Comparison of ENCODE assay signal across 8 mouse cellular contexts in the genomic region with DNA sequence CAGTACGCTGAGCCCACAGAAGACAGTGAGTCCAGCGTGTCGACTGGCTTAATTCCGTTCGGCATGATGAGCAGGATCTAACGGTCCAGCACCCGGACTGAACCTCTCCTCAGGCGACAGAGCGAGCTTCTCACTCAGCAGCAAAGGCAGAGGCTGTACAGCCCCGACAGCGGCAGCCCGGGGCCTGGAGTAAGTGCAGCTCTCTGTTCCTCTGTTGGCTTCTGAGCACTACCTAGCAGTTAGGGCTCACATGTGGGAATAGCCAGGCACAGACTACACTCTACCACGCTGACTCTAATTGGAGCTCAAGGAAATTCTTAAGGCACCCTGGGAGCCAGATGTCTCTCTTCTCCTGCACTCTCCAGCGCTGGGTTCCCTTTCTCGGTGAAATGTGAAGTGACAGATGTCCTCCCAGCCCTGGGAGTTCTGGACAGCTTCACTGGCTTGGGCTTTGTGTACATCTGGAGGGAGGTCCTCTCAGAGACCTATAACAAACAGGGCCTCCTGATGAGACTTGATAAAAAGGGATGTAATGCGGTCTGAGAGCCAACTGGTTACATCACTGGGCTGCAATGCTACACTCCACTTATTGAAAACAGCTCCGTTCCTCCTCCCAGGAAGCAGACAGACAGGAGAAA.
A peak's percentile ranks its signal among the peaks of the same experiment; 100 is the strongest.
DNase-seq lines count a peak whose midpoint lies in the region; ATAC-seq lines count a peak whose summit lies in the region.

No protein-coding gene starts in this region.

- no peaks in the 10 kb centered on the region for H3K9me3 ChIP-seq in forebrain, embryonic 13.5 days (replicated peaks)
- H3K9me3 ChIP-seq in hindbrain, embryonic 14.5 days (ENCODE audit: control insufficient read depth, low read length) = no peaks in the 10 kb centered on the region

- WGBS in forebrain, embryonic 13.5 days = 11% methylated on average over 17 of the region's 17 CpGs
- 24% methylated on average over 17 of the region's 17 CpGs for WGBS in hindbrain, embryonic 14.5 days

- H3K36me3 ChIP-seq in forebrain, embryonic 13.5 days (ENCODE audit: poor library complexity, severe bottlenecking) = no peaks in the 10 kb centered on the region
- no peaks in the 10 kb centered on the region for H3K36me3 ChIP-seq in hindbrain, embryonic 14.5 days (replicated peaks; ENCODE audit: control insufficient read depth, insufficient read depth)

- DNase-seq in right cerebral cortex, adult 2 months (ENCODE audit: low spot score in 2 of 2) = peak; percentile 59 to 66
- no peak for DNase-seq in right cerebral cortex, postnatal 4 days
- DNase-seq in hindbrain, embryonic 14.5 days (ENCODE audit: low spot score) = no peak
- peak; percentile 60 for DNase-seq in lung, postnatal 36 days
- peak; percentile 58 for DNase-seq in yolk sac, embryonic 10.5 days (ENCODE audit: low spot score)
- DNase-seq in thymus, postnatal 14 days = no peak
- no peak for DNase-seq in spleen, adult 12 weeks (ENCODE audit: low spot score)

- peak overlapping the region; percentile 27 for H3K4me3 ChIP-seq in forebrain, embryonic 13.5 days
- peak overlapping the region; percentile 24 for H3K4me3 ChIP-seq in hindbrain, embryonic 14.5 days (replicated peaks; ENCODE audit: low read length)

- ATAC-seq in forebrain, embryonic 13.5 days = peak; percentile 54
- ATAC-seq in hindbrain, embryonic 14.5 days (ENCODE audit: low FRiP score) = peak; percentile 62

- peak overlapping the region; percentile 87 for H3K27ac ChIP-seq in forebrain, embryonic 13.5 days
- H3K27ac ChIP-seq in hindbrain, embryonic 14.5 days = peak overlapping the region; percentile 82

- peak overlapping the region; percentile 47 for H3K4me2 ChIP-seq in forebrain, embryonic 13.5 days
- peak overlapping the region; percentile 37 for H3K4me2 ChIP-seq in hindbrain, embryonic 14.5 days (replicated peaks)

- peaks cover 92% of the 10 kb centered on the region for H3K4me1 ChIP-seq in forebrain, embryonic 13.5 days
- peaks cover 83% of the 10 kb centered on the region for H3K4me1 ChIP-seq in hindbrain, embryonic 14.5 days (replicated peaks; ENCODE audit: control insufficient read depth, insufficient read depth, low read length)

- no peaks in the 10 kb centered on the region for H3K27me3 ChIP-seq in forebrain, embryonic 13.5 days
- H3K27me3 ChIP-seq in hindbrain, embryonic 14.5 days (ENCODE audit: control insufficient read depth, insufficient read depth, low read length) = no peaks in the 10 kb centered on the region

- H3K9ac ChIP-seq in forebrain, embryonic 13.5 days = peak overlapping the region; percentile 60
- peak overlapping the region; percentile 57 for H3K9ac ChIP-seq in hindbrain, embryonic 14.5 days

Comparison
In these comparisons a context has a peak if more than half of its experiments do, and no peak if none do; other contexts are left out.
1. DNase-seq: peak in right cerebral cortex, adult 2 months (2 of 2), lung, postnatal 36 days (single experiment) and yolk sac, embryonic 10.5 days (single experiment); none in right cerebral cortex, postnatal 4 days (single experiment), hindbrain, embryonic 14.5 days (single experiment), thymus, postnatal 14 days (single experiment) and spleen, adult 12 weeks (single experiment).